Mouse (Mus musculus) embryonic stem cell, embryonic (primary cell): ENCODE results near the gene Gm20388.

Source experiments
- CTCF ChIA-PET, 4 experiments: fragments of 300-600 bp in 2 of 4; fragments of 350-600 bp in 2 of 4; sonication (Branson Sonifier 250); formaldehyde crosslinking; loops; one replicate each; lab custom pipeline; 2022; ENCODE audit warnings: inconsistent platforms in 2 of 4; lab: Charles Lee
- POLR2A ChIA-PET, 4 experiments: fragments of 300-600 bp in 2 of 4; fragments of 350-600 bp in 2 of 4; sonication (Branson Sonifier 250); formaldehyde crosslinking; loops; one replicate each; lab custom pipeline; 2022; ENCODE audit warnings: antibody characterized with exemption in 4 of 4, inconsistent platforms in 1 of 4; lab: Charles Lee

Gene Gm20388

DNA sequence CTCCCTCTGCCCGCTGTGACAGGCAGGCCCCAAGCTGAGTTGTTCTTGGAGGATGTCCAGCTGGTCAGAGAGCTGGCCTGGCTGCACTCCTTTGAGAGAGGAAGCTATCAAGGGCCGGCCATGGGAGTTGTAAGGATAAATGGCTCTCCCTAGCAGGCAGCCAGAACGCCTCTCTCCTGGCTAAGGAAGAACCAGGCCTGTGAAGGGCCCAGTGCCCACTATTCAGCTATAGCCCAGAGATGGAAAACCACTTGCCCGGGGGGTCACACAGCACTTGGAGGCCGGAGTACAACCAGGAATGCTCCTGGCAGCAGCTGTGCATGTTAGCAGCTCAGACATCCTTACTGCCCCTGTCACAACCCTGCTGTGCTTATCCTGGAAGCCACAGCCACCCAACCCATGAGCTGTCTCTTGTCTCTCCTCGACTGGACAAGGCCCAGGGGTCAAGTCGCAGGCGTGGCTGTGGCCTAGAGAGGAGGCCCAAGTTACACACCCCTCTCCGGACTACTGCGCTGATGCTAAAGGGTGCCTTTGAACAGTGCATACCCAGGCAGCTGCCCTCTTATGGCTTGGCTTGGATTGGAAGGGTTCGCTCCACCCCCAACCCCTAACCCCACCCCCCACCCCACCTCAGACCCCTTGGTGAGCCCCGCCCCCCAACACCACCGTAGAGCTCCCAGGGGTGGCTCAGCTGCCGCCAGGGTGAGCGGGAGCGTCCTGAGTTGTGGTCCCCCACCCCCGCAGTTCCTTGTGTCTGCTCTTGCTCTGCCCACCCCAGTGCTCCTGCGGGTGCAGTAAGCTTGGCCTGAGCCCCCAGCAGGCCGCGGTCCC, 593.8 kb downstream of the Gm20388 start:
- ChIA-PET POLR2A (interaction anchor here in 3 of 4 experiments (0.6 to 23.4 kb wide), 32 partner anchors 8 to 421 kb away, joined by 3 to 418 read pairs (median 4); no protein-coding TSS in a partner anchor), CTCF (interaction anchor here (0.5 to 1.8 kb wide), 20 partner anchors 9 to 1074 kb away, joined by 3 to 7 read pairs (median 3); partner anchors contain the start of gene Fbxo31 (in 1 of the 4))

GRCm38 (mm10) chr8:120505082-120505511, 594.5 kb downstream of the Gm20388 start:
- POLR2A ChIA-PET, result interaction anchor here in 3 of 4 experiments (0.6 to 23.4 kb wide), 28 partner anchors 8 to 170 kb away, joined by 3 to 418 read pairs (median 4); no protein-coding TSS in a partner anchor
- CTCF ChIA-PET, result interaction anchor here in 3 of 4 experiments (0.6 to 1.8 kb wide), 12 partner anchors 8 to 1073 kb away, joined by 3 to 7 read pairs (median 3); partner anchors contain the start of gene Fbxo31 (in 1 of the 3)

DNA sequence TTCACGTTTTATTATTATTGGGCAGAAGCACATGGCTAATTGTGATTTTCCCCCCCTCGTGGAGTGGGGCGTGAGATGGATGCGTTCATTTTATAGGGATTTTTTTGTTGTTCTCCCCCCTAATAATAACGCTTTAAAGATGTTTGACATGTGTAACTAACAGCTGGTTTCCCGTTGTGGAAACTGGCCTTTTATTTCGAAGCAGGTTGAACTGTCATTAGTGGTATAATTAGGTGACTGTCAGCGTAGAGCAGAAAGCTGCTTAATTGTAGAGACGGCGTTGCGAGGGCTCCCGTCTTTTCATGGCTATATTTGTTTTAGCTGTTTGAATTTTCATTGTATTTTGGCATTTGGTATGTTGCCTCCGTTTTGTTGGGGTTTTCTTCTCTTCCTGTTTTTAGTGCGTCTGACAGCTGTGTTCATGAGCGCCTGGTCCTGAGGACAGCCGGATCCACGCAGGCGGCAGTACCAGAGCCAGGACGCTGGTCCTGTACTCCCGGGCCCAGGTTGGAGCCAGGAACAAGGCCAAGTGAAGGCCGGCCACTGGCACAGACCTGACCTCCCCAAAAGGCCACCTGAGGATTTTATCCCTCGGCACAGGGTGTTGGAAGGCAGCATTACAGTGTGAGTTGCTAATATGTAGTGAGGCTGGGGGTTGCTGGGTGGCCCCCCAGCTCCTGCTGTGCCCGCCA, 595.1 kb downstream of the Gm20388 start:
- POLR2A ChIA-PET, result interaction anchor here in 3 of 4 experiments (0.6 to 23.4 kb wide), 19 partner anchors 8 to 294 kb away, joined by 3 to 418 read pairs (median 5); no protein-coding TSS in a partner anchor
- CTCF ChIA-PET, result interaction anchor here in 3 of 4 experiments (0.8 to 1.8 kb wide), 8 partner anchors 13 to 141 kb away, joined by 3 to 7 read pairs (median 4); no protein-coding TSS in a partner anchor

GRCm38 (mm10) chr8:120506562-120506961, 595.9 kb downstream of the Gm20388 start:
- ChIA-PET CTCF (interaction anchor here in 3 of 4 experiments (0.5 to 1.7 kb wide), 4 partner anchors 14 to 579 kb away, joined by 4 to 8 read pairs (median 4); no protein-coding TSS in a partner anchor), POLR2A (interaction anchor here (0.5 to 23.4 kb wide), 7 partner anchors 8 to 26 kb away, joined by 3 to 418 read pairs (median 4); no protein-coding TSS in a partner anchor)

- ChIA-PET CTCF (interaction anchor here in 2 of 4 experiments (0.6 to 3.1 kb wide), 5 partner anchors 12 to 180 kb away, joined by 5 to 35 read pairs (median 10); no protein-coding TSS in a partner anchor), POLR2A (interaction anchor here in 2 of 4 experiments (1.1 to 23.4 kb wide), 7 partner anchors 9 to 22 kb away, joined by 3 to 418 read pairs (median 18); no protein-coding TSS in a partner anchor)
These were observed 596.6 kb downstream of the Gm20388 start for GRCm38 (mm10) chr8:120507290-120507689.

GRCm38 (mm10) chr8:120509136-120510034, 598.7 kb downstream of the Gm20388 start:
- POLR2A ChIA-PET, result interaction anchor here (0.6 to 23.4 kb wide), 52 partner anchors 8 to 404 kb away, joined by 3 to 418 read pairs (median 4); partner anchors contain the start of gene Gins2 (in 2 of the 4)
- CTCF ChIA-PET, result interaction anchor here (0.5 to 3.1 kb wide), 57 partner anchors 8 to 965 kb away, joined by 3 to 35 read pairs (median 4); no protein-coding TSS in a partner anchor

GRCm38 (mm10) chr8:120510035-120510416, 599.4 kb downstream of the Gm20388 start:
- CTCF ChIA-PET, result interaction anchor here (0.5 to 3.1 kb wide), 33 partner anchors 9 to 966 kb away, joined by 3 to 35 read pairs (median 5); no protein-coding TSS in a partner anchor
- POLR2A ChIA-PET, result interaction anchor here (0.7 to 23.4 kb wide), 33 partner anchors 8 to 222 kb away, joined by 3 to 418 read pairs (median 7); partner anchors contain the start of gene Gins2 (in 2 of the 4)

GRCm38 (mm10) chr8:120510863-120511457, 600.3 kb downstream of the Gm20388 start:
- POLR2A ChIA-PET, result interaction anchor here in 3 of 4 experiments (0.9 to 23.4 kb wide), 11 partner anchors 8 to 58 kb away, joined by 3 to 418 read pairs (median 4); no protein-coding TSS in a partner anchor
- CTCF ChIA-PET, result interaction anchor here in 2 of 4 experiments (0.8 to 1.0 kb wide), 2 partner anchors 24 to 59 kb away, joined by 3 read pairs; no protein-coding TSS in a partner anchor

DNA sequence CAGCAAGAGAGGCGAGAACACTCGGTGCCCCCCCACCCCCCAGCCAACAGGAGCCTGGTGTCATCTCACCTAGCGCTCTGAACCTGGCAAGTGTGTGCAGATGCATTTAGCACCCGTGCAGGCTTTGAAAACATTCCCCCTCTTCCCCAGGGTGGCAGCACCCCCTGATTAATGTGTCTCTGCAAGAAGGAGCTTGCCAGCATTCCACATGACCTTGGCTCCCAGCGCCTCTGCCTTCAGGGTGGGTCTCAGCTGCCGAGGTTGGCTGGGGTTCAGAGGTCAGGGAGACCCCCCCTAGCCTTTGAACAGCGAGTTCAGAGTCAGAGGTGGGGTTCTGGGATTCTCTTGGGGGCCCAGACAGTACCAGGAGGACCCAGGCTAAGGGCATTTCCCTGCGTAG, 601.1 kb downstream of the Gm20388 start:
- POLR2A ChIA-PET, result interaction anchor here in 3 of 4 experiments (0.6 to 23.4 kb wide), 11 partner anchors 8 to 129 kb away, joined by 3 to 418 read pairs (median 4); no protein-coding TSS in a partner anchor
- CTCF ChIA-PET, result interaction anchor here in 3 of 4 experiments (0.5 to 1.5 kb wide), 6 partner anchors 58 to 1419 kb away, joined by 3 read pairs; no protein-coding TSS in a partner anchor

- ChIA-PET CTCF (interaction anchor here in 3 of 4 experiments (0.5 to 1.5 kb wide), 5 partner anchors 104 to 1418 kb away, joined by 3 read pairs; no protein-coding TSS in a partner anchor), POLR2A (interaction anchor here in 3 of 4 experiments (0.7 to 23.4 kb wide), 10 partner anchors 8 to 129 kb away, joined by 3 to 418 read pairs (median 5); no protein-coding TSS in a partner anchor)
These were observed 601.7 kb downstream of the Gm20388 start for GRCm38 (mm10) chr8:120512326-120512725.

- ChIA-PET CTCF (interaction anchor here in 3 of 4 experiments (0.5 to 1.5 kb wide), 10 partner anchors 9 to 223 kb away, joined by 3 to 12 read pairs (median 3); no protein-coding TSS in a partner anchor), POLR2A (interaction anchor here (0.6 to 23.4 kb wide), 17 partner anchors 8 to 915 kb away, joined by 3 to 418 read pairs (median 4); no protein-coding TSS in a partner anchor)
These were observed 602.5 kb downstream of the Gm20388 start for GRCm38 (mm10) chr8:120513145-120513544.

DNA sequence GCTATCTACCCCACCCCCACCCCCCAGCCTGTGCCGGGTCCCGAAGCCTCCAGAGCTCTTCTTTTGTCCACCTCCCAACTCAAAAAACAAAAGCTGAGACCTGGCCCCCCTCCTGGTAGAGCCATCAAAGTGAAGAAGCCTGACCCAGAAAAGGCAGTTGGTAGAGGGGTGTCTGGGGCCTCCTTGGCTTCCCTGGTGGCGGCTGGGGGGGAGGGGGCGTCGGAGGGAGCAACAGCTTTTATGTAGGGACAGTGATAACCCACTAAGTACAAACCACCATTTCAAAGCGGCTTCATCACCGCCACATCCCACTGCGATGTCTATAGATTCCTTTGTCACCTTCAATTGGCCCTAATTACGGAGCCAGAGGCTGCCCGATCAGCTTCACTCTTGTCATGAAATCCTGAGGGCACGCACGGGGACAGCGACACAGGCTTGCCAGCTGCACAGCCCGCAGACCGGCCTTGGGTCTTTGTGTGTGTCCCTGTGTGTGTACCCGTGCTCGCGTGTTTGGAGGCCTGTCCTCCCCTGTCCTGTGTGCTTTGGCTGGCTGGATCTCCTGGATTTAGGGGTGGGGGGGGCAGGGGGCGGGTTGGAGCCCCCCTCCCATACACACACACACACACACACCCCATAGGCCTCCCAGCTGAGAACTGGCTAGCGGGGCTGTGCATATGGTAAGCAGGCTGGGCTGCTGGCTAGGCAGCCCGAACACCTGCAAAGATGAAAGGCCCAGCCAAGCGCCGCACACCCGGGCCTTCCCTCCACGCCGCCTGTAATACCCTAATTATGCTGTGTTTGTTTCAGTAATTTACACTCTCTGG, 603.2 kb downstream of the Gm20388 start:
- CTCF ChIA-PET, result interaction anchor here in 3 of 4 experiments (0.5 to 1.3 kb wide), 11 partner anchors 9 to 224 kb away, joined by 3 to 12 read pairs (median 3); no protein-coding TSS in a partner anchor

GRCm38 (mm10) chr8:120515214-120515613, 604.6 kb downstream of the Gm20388 start:
- POLR2A ChIA-PET, result interaction anchor here in 2 of 4 experiments (1.3 to 23.4 kb wide), 7 partner anchors 11 to 31 kb away, joined by 4 to 418 read pairs (median 28); no protein-coding TSS in a partner anchor
- CTCF ChIA-PET, result no interaction called here

More for the DNA sequence above, 603.2 kb downstream of the Gm20388 start:
- POLR2A ChIA-PET, result interaction anchor here in 3 of 4 experiments (0.6 to 23.4 kb wide), 20 partner anchors 8 to 916 kb away, joined by 3 to 418 read pairs (median 4); no protein-coding TSS in a partner anchor

GRCm38 (mm10) chr8:120515650-120516049, 605.0 kb downstream of the Gm20388 start:
- ChIA-PET POLR2A (interaction anchor here in 3 of 4 experiments (0.5 to 23.4 kb wide), 16 partner anchors 8 to 183 kb away, joined by 3 to 418 read pairs (median 4); no protein-coding TSS in a partner anchor), CTCF (interaction anchor here in 2 of 4 experiments (0.9 to 1.7 kb wide), 3 partner anchors 17 to 20 kb away, joined by 3 to 6 read pairs (median 3); no protein-coding TSS in a partner anchor)
